Mouse (Mus musculus): ENCODE results near the gene Acp7.
"Not testable (repeated sequence)": the region's sequence is repeated elsewhere in the genome, so short reads cannot be mapped to it uniquely, and the experiment has no call there.

The Acp7 gene

GRCm38 (mm10) chr7:28631073-28631472, at the start of gene Acp7:
Gene Acp7 (minus strand): TSS chr7:28631332.
- no peak for DNase-seq (ENCODE audit: low spot score in 2 of 2)

- DNase-seq (ENCODE audit: low spot score in 2 of 2): no peak
Observed at GRCm38 (mm10) chr7:28677624-28678023, 46.5 kb upstream of the Acp7 start.

GRCm38 (mm10) chr7:28676811-28677541, 45.8 kb upstream of the Acp7 start:
- DNase-seq (ENCODE audit: low spot score in 2 of 2): no peak

- no peak for DNase-seq (ENCODE audit: low spot score in 2 of 2)
Observed at GRCm38 (mm10) chr7:28675746-28676145, 44.6 kb upstream of the Acp7 start.

- DNase-seq (ENCODE audit: low spot score in 2 of 2): no peak
Observed at GRCm38 (mm10) chr7:28674994-28675393, 43.9 kb upstream of the Acp7 start.

DNA sequence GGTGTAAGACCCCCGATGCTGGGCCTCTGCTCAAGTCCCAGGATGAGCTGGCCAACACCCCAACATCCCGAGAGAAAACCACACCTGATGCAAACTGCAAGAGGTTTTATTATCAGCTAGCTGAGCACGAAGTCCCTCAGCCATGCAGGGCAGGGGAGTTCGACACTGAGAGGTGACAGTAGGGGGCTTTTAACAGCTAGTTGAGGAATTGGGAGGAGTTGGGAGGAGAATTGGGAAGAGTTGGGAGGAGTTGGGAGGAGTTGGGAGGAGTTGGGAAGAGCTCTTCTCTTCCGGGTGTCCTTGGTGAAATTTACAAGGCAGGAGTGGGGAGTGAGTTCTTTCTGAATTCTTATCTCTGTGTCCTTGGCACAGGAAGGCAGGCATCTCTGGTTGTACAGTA, 41.7 kb upstream of the Acp7 start:
- DNase-seq (ENCODE audit: low spot score in 2 of 2): not testable (repeated sequence)

- DNase-seq (ENCODE audit: low spot score in 2 of 2): no peak
Observed at GRCm38 (mm10) chr7:28672276-28672675, 41.1 kb upstream of the Acp7 start.

- DNase-seq (ENCODE audit: low spot score in 2 of 2): no peak
Observed at GRCm38 (mm10) chr7:28671172-28671571, 40.0 kb upstream of the Acp7 start.

DNA sequence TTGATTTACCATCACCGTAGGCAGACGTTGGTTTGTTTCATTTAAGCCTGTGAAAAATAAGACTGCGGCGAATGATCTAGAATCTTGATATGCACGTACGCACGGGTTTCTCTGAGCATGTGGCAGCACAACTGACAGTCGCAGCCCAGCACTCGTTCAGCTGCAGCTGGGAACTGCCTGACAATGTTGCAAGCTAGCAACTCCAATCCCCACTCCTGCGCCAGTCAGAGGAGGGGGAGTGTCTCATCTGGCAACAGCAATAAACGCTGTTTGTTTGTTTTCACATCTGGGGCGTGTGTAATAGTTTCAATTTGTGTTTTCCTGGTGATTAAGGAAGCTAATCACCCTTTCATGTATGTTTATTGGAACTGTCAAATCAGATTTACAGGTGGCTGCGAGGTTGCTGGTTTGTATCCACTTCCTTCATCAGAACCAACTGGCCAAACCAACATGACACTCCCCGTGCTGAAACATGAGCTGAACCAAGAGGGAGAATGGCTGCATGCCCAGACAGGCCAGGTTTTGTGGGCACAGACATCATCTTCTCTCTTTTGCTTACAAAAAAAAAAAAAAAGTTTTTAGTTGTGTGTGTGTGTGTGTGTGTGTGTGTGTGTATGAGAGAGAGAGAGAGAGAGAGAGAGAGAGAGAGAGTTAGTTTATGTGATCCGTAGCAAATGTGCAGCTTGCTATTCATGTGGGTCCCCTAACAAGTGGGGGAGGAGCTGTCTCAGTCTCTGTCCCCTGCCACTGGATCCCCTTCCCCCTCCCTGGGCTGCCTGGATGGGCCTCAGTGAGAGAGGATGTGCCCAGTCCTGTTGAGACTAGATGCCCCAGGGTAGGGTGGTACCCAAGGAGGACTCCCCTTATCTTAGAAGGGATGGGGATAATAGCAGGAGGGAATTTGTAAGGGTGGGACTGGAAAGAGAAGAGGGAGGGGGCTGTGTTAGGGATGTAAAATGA, 34.8 kb upstream of the Acp7 start:
- DNase-seq (ENCODE audit: low spot score in 2 of 2): no peak

DNA sequence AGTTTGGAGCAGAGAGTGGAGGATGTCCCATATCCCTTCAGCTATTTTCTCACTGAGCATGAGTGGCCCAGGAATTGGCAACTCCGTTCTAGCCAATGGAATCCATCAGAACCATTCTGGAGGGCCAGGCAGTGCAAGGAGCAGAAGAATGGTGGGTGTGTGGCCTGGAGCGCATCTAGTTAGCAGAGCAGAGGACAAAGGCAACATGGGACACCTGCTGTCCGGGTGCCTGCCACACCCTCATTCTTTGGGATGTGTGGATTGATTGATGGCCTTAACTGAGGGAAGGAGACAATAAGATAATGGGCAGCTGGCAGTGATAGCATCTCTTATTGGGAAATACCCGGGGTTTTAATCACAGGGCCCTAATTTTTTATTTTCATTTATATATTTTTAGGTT, 25.3 kb upstream of the Acp7 start:
- DNase-seq (ENCODE audit: low spot score in 2 of 2): no peak

- no peak for DNase-seq (ENCODE audit: low spot score in 2 of 2)
Observed at GRCm38 (mm10) chr7:28651157-28651556, 20.0 kb upstream of the Acp7 start.

DNA sequence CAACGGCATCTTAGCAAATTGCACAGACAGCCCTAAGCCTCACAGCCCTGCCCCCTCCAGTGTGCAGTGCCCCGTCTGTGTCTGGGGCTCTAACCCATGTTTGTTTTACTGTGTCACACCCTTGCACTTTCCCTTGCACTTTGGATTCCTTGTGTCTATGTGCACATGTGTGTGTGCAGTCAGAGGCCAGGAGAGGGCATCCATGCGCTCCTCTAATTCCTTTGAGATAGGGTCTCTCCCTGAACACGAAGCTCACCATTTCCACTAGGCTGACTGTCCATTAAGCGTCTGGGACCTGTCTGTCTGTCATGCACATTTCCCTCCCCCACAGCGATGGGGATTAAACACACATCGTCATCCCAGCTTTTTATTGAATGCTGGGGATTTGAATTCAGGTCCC, 15.9 kb upstream of the Acp7 start:
- DNase-seq (ENCODE audit: low spot score in 2 of 2): no peak

DNA sequence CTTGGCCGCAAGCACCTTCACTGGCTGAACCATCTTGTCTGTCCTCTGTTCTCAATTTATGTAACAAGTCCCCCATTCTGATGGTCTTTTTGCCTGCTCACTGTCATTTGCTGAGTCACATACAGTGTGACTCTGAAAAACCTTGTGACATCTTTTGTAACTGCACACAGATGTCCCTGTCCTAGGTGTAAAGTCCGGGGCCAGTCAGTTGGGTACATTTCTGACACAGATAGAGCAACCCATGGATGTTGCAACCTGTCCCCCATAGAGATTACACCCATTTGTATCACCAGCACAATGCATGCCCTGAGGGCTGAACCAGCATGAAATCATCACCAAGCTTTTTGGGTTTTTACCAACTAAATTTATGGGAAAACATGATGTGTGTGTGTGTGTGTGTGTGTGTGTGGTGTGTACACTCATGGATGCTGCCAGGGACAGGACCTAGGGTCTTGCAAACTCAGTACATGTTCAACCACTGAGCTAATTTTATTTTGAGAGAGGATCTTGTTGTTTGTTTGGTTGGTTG, 14.9 kb upstream of the Acp7 start:
- no peak for DNase-seq (ENCODE audit: low spot score in 2 of 2)

GRCm38 (mm10) chr7:28645366-28645765, 14.2 kb upstream of the Acp7 start:
- DNase-seq (ENCODE audit: low spot score in 2 of 2): no peak

DNA sequence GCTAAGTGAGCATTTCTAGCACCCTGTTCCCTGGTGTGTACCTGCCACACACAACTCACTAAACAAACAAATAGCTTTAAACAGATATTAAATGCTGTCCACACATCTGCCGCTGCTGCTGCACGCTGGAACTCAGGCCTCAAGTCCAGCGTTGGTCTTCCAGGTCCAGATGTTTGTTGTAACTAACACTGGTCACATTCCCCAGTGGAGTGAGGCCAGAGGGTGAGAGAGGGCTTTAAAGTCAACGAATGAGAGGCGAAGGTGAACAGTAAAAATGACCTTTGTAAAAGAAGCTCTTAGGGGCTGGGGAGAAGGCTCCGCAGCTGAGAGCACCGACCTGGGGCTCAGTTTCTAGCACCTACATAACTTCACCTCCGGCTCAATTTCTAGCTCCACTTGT, 10.4 kb upstream of the Acp7 start:
- no peak for DNase-seq (ENCODE audit: low spot score in 2 of 2)

DNA sequence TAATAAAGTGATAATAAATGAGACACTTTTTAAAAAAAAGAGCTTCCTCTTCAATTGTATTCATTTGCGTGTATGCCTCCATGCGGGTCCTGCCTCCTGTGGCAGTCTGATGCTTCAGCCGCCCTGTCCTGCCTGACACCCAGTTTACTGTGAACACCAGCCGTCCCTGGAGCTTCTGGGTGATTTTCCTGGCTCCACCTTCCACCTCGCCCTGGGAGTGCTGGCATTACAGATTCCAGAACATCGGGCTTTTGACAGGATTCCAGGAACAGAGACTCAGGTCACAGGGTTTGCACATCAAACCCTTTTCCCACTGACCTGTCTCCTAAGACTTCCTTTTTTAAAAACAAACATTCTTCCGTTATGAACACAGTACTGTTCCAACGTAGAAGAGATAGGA, 6.4 kb upstream of the Acp7 start:
- no peak for DNase-seq (ENCODE audit: low spot score in 2 of 2)

DNA sequence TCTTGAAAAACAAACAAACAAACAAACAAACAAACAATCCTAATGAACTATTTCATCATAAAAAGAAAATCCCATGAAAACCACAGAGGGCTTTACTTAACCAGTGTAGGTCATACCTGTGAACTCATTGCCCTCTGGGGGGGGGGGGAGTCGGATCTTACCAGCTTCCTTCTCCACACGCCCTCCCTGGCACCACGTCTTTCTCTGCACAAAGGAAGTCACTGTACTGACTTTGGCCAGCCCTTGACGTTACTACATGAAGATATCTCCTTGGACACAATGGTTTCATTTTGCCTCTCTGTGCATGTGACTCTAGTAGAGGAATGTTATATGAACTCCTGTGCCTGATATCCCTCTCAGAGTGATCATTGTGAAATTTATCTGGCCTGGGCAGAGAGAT, 3.0 kb upstream of the Acp7 start:
- DNase-seq (ENCODE audit: low spot score in 2 of 2): no peak

- no peak for DNase-seq (ENCODE audit: low spot score in 2 of 2)
Observed at GRCm38 (mm10) chr7:28624791-28625190, 6.3 kb downstream of the Acp7 start.

DNA sequence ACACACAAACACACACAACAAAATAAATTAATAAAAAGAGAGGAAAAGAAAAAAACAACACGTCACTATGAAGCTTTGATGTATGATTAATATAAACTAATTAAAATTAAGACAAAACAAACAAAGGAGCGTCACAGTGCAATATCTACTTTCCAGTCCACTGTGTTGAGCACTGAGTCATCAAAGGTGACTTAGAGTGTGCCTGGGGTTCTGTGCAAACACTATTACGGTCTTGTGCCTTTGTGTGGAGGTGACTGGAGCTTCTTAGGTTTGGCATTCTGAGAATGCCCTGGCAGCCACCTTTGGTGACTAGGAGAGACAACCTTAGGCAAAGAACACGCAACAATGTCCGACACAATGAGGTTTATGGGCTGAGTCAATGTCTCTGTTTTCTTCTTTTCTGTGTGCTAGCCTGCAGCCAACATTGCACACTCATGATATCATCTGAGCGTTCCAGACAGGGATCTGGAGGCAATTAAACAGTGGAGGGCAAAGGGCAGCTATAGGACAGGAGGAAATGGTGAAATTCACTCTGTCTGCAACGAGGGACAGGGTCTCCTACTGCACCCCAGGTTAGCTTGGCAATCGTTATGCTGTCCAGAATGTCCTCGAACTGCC, 11.9 kb downstream of the Acp7 start:
- no peak for DNase-seq (ENCODE audit: low spot score in 2 of 2)

- no peak for DNase-seq (ENCODE audit: low spot score in 2 of 2)
Observed at GRCm38 (mm10) chr7:28605951-28606350, 25.2 kb downstream of the Acp7 start.

- not testable (repeated sequence) for DNase-seq (ENCODE audit: low spot score in 2 of 2)
Observed at GRCm38 (mm10) chr7:28603788-28604187, 27.3 kb downstream of the Acp7 start.

GRCm38 (mm10) chr7:28603136-28603535, 28.0 kb downstream of the Acp7 start:
- DNase-seq (ENCODE audit: low spot score in 2 of 2): no peak

Measured in right cerebral cortex, postnatal 36 days (tissue).